8 mouse cellular contexts compared by ENCODE assay signal in genomic region chr2:167689501-167690218, GRCm38 (mm10). TPM values are rescaled to one million over a fixed set of nuclear protein-coding genes. Genes with fewer than 3 reads are reported as not detected.
DNase-seq lines count a peak whose midpoint lies in the region; ATAC-seq and TF ChIP-seq lines count a peak whose summit lies in the region.

Gene Tmem189, minus strand, starts transcription at chr2:167689822.

- H3K9me3 ChIP-seq in hindbrain, embryonic 12.5 days (replicated peaks), result no peaks in the 10 kb centered on the region

- peak within 1 kb of the TSS; percentile 64 for H3K4me3 ChIP-seq in hindbrain, embryonic 12.5 days

- TF ChIP-seq CTCF in Patski (IDR thresholded peaks at IDR 0.05), result no peak

- peaks cover 17% of the 10 kb centered on the region for H3K4me1 ChIP-seq in hindbrain, embryonic 12.5 days

- H3K27ac ChIP-seq in hindbrain, embryonic 12.5 days, result no peak within 1 kb of the TSS

- no peak for ATAC-seq in Patski
- ATAC-seq in hindbrain, embryonic 12.5 days (ENCODE audit: low FRiP score), result no peak

- under 1% methylated on average over 99 of the region's 99 CpGs for WGBS in hindbrain, embryonic 12.5 days

- in situ Hi-C loops in Patski (cut with MboI; ENCODE audit: low pct_unique_long_range_greater_than_20kb), result loop anchor here (5.0 kb wide), 2 partner anchors 88 to 203 kb away; no protein-coding TSS in a partner anchor

- H3K36me3 ChIP-seq in hindbrain, embryonic 12.5 days, result no peaks in the 10 kb centered on the region

- H3K4me2 ChIP-seq in hindbrain, embryonic 12.5 days (replicated peaks), result peak within 1 kb of the TSS; percentile 89

- POLR2A ChIA-PET in Patski (lab: Charles Lee), result interaction anchor here (0.7 to 2.9 kb wide), 8 partner anchors 14 to 202 kb away, joined by 3 to 11 read pairs (median 4); no protein-coding TSS in a partner anchor

- H3K27me3 ChIP-seq in Patski, result no peaks in the 10 kb centered on the region
- peaks cover 73% of the 10 kb centered on the region for H3K27me3 ChIP-seq in hindbrain, embryonic 12.5 days

- H3K9ac ChIP-seq in hindbrain, embryonic 12.5 days, result peak within 1 kb of the TSS; percentile 60

- no peak for DNase-seq in Patski (ENCODE audit: low read depth, low spot score)
- peak; percentile 56 to 63 for DNase-seq in cerebellum, postnatal 10 days
- peak; percentile 53 to 61 for DNase-seq in frontal cortex, postnatal 36 days (ENCODE audit: low spot score in 2 of 2)
- DNase-seq in left cerebral cortex, adult 18-20 months (ENCODE audit: low spot score in 2 of 2), result peak; percentile 51 to 58
- peak; percentile 83 for DNase-seq in lung, postnatal 36 days
- DNase-seq in right cerebral cortex, adult 18-20 months, result peak; percentile 65
- DNase-seq in urinary bladder, postnatal 14 days (ENCODE audit: low spot score), result peak; percentile 71

- CTCF ChIA-PET in Patski (lab: Charles Lee), result no interaction called here

RNA-seq across cellular contexts. Expression of gene Tmem189, which starts in this region (rescaled TPM):
- polyA plus RNA-seq in Patski (2021), result 36.1 TPM
- 39.0 and 43.9 TPM in 2 replicates for polyA plus RNA-seq in hindbrain, embryonic 12.5 days (2016; fragmentation: Nextera tagmentation; extraction: Ambion mirVana)
- 10 to 100 TPM; 43.3 to 44.4 TPM for total RNA-seq in left cerebral cortex, adult 18-20 months (2021)
